22 mouse cellular contexts compared by ENCODE assay signal in the genomic region with DNA sequence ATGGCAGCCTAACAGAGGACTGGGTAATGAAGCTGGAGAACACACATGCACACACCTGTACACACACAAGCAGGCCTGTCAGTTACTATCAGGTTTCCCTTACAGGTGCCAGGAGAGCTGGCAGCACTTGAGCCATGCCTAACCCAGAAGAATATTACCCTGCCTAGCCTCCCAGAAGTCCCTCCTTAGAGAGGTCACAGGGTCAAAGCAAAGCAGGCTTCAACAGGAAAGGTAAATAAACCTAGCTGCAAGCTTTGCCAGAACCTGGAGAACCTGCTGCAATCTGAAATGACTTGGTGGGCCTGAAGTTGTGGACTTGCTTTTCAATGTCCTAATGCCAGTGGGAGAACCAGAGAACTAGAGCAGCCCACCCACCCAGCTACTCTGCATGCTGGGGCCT. TPM values are rescaled to one million over a fixed set of nuclear protein-coding genes. Genes with fewer than 3 reads are reported as not detected.
DNase-seq lines count a peak whose midpoint lies in the region; ATAC-seq and TF ChIP-seq lines count a peak whose summit lies in the region.
"Had no signal": no experiment of that assay in that cellular context is flagged by ENCODE, and none has a peak within 500 bp of the region (broad histone marks: within the 10 kb centered on the region; RNA-seq: fewer than 3 reads in every experiment).

No protein-coding gene starts in this region.

- no peak for ATAC-seq in megakaryocyte progenitor cell, adult 5-6 weeks (replicated peaks; ENCODE audit: poor library complexity)
- ATAC-seq: inflammation-experienced regulatory T-cells, adult 6 months; midbrain, embryonic 13.5 days had no signal

- peak; percentile 8 to 43 for DNase-seq in adrenal gland, adult (ENCODE audit: inconsistent age in 2 of 2, low spot score in 1 of 2)
- no peak for DNase-seq in adrenal gland, postnatal 4 days (ENCODE audit: low spot score in 2 of 2)
- DNase-seq in left cerebral cortex, adult 2 months (ENCODE audit: extremely low spot score in 1 of 2, low spot score in 2 of 2), result no peak
- no peak for DNase-seq in left cerebral cortex, adult 8-10 months (ENCODE audit: low spot score in 2 of 2)
- peak; percentile 65 for DNase-seq in urinary bladder, postnatal 14 days (ENCODE audit: low spot score)
- no peak for DNase-seq in urinary bladder, postnatal 4 days (ENCODE audit: low spot score in 2 of 2)
- peak; percentile 38 for DNase-seq in yolk sac, embryonic 10.5 days (ENCODE audit: low spot score)
- DNase-seq: adrenal gland, adult 8-10 months; kidney, postnatal 4 days had no signal

- peak overlapping the region; percentile 96 for H3K27ac ChIP-seq in left cerebral cortex, adult 2 months
- H3K27ac ChIP-seq: forebrain, embryonic 10.5 days; hindbrain, embryonic 13.5 days; kidney, embryonic 15.5 days; midbrain, embryonic 13.5 days; stomach, embryonic 15.5 days had no signal

- no peak for TF ChIP-seq CTCF in left cerebral cortex, adult 2 months (IDR thresholded peaks at IDR 0.05)

- no peak overlapping the region for H3K4me3 ChIP-seq in left cerebral cortex, adult 2 months
- H3K4me3 ChIP-seq: forebrain, embryonic 10.5 days; heart, embryonic 12.5 days; hindbrain, embryonic 13.5 days; kidney, embryonic 15.5 days; midbrain, embryonic 13.5 days; neural tube, embryonic 13.5 days; stomach, embryonic 15.5 days had no signal

- intact Hi-C loops in left cerebral cortex, adult 2 months (cut with DNase I), result no loop called here

RNA-seq across cellular contexts. Expression of gene Cyb561d1, which starts 1.5 kb away (rescaled TPM):
- total RNA-seq in adrenal gland, postnatal 4 days (2021), result 10 to 100 TPM in 1 of 2 experiments, 1 to 10 TPM in 1; 8.3 to 10.0 TPM
- total RNA-seq in left cerebral cortex, adult 2 months (2021), result 10 to 100 TPM; 18.8 to 20.7 TPM
- total RNA-seq in left cerebral cortex, adult 8-10 months (2022), result 10 to 100 TPM; 17.8 to 19.6 (median 18.2) TPM
- 2.3 and 2.5 TPM in 2 replicates for total RNA-seq in megakaryocyte progenitor cell, adult 5-6 weeks (2015)
- 3.7 and 5.4 TPM in 2 replicates for total RNA-seq in megakaryocyte progenitor cell, adult 5-6 weeks (2017)

RNA-seq across cellular contexts. Expression of gene Atxn7l2, which starts 8.2 kb away (rescaled TPM):
- 10 to 100 TPM; 15.6 to 16.9 TPM for total RNA-seq in adrenal gland, postnatal 4 days (2021)
- total RNA-seq in left cerebral cortex, adult 2 months (2021), result 10 to 100 TPM; 30.6 to 32.8 TPM
- total RNA-seq in left cerebral cortex, adult 8-10 months (2022), result 10 to 100 TPM; 21.3 to 28.4 (median 25.4) TPM
- total RNA-seq in megakaryocyte progenitor cell, adult 5-6 weeks (2015), result 4.0 and 4.2 TPM in 2 replicates
- 1.6 and 3.0 TPM in 2 replicates for total RNA-seq in megakaryocyte progenitor cell, adult 5-6 weeks (2017)

RNA-seq across cellular contexts. Expression of gene Amigo1, which starts 16.4 kb away (rescaled TPM):
- total RNA-seq in adrenal gland, postnatal 4 days (2021), result 10 to 100 TPM; 17.0 to 18.5 TPM
- 10 to 100 TPM; 80.2 to 82.8 TPM for total RNA-seq in left cerebral cortex, adult 2 months (2021)
- total RNA-seq in left cerebral cortex, adult 8-10 months (2022), result 10 to 100 TPM; 68.5 to 81.5 (median 72.9) TPM
- total RNA-seq in megakaryocyte progenitor cell, adult 5-6 weeks (2015), result 1.3 and 1.8 TPM in 2 replicates
- total RNA-seq in megakaryocyte progenitor cell, adult 5-6 weeks (2017), result 2.3 and 3.6 TPM in 2 replicates

RNA-seq across cellular contexts. Expression of gene Sypl2, which starts 23.9 kb away (rescaled TPM):
- 10 to 100 TPM in 1 of 2 experiments, 1 to 10 TPM in 1; 6.7 to 12.2 TPM for total RNA-seq in adrenal gland, postnatal 4 days (2021)
- 1 to 10 TPM; 1.7 to 2.0 TPM for total RNA-seq in left cerebral cortex, adult 2 months (2021)
- 1 to 10 TPM; 1.5 to 2.2 (median 1.8) TPM for total RNA-seq in left cerebral cortex, adult 8-10 months (2022)
- total RNA-seq in megakaryocyte progenitor cell, adult 5-6 weeks (2015), result not detected in 2 replicates
- not detected in 2 replicates for total RNA-seq in megakaryocyte progenitor cell, adult 5-6 weeks (2017)
- total RNA-seq: megakaryocyte, adult 5-6 weeks had no signal

RNA-seq across cellular contexts. Expression of gene Gpr61, which starts 47.8 kb away (rescaled TPM):
- under 1 TPM; 0.25 to 0.39 TPM for total RNA-seq in adrenal gland, postnatal 4 days (2021)
- 10 to 100 TPM; 17.0 to 19.0 TPM for total RNA-seq in left cerebral cortex, adult 2 months (2021)
- 10 to 100 TPM; 15.0 to 20.1 (median 18.2) TPM for total RNA-seq in left cerebral cortex, adult 8-10 months (2022)
- not detected in 2 replicates for total RNA-seq in megakaryocyte progenitor cell, adult 5-6 weeks (2015)
- total RNA-seq in megakaryocyte progenitor cell, adult 5-6 weeks (2017), result not detected in 2 replicates
- total RNA-seq: gastrocnemius, adult 8-10 months; heart, postnatal 25 days; liver, adult 2 months; megakaryocyte, adult 5-6 weeks had no signal

Comparison
In these comparisons a context has a peak if more than half of its experiments do, and no peak if none do; other contexts are left out.
1. DNase-seq: peak in adrenal gland, adult (2 of 2), urinary bladder, postnatal 14 days (single experiment) and yolk sac, embryonic 10.5 days (single experiment); none in adrenal gland, postnatal 4 days (0 of 2), left cerebral cortex, adult 2 months (0 of 2), left cerebral cortex, adult 8-10 months (0 of 2) and urinary bladder, postnatal 4 days (0 of 2).